Mouse (Mus musculus) limb, embryonic 14.5 days (tissue): ENCODE measurements around the gene Nav3. TPM values are rescaled to one million over a fixed set of nuclear protein-coding genes. Genes with fewer than 3 reads are reported as not detected.
A peak's percentile ranks its signal among the peaks of the same experiment; 100 is the strongest.

ENCODE experiments used
- ATAC-seq: fragments of 200-750 bp; cut with Nextera tagmentation; 2 replicates; pipeline ENCODE4 v1.8.0; 2017; ENCODE audit warnings: low read depth, moderate number of reproducible peaks, moderate TSS enrichment; ENCODE audit not compliant: low FRiP score
- DNase-seq: peaks from one replicate; pipeline ENCODE4 v3.0.0-alpha.2; 2015; ENCODE audit warnings: low spot score
- H3K27ac ChIP-seq: fragments of 300-500 bp; sonication (generic); replicated peaks from 2 replicates; pipeline ENCODE4 v1.5.1; 2014; ENCODE audit warnings: low read depth, mild to moderate bottlenecking, low read length, moderate library complexity, mixed read lengths
- H3K27me3 ChIP-seq: fragments of 300-500 bp; sonication (generic); 2 replicates; pipeline ENCODE4 v1.6.1; 2014; ENCODE audit warnings: low read length, mixed read lengths; ENCODE audit not compliant: control insufficient read depth, insufficient read depth
- H3K36me3 ChIP-seq: fragments of 300-500 bp; sonication (generic); 2 replicates; pipeline ENCODE4 v1.6.1; 2014; ENCODE audit warnings: mild to moderate bottlenecking, low read length, moderate library complexity, mixed read lengths; ENCODE audit not compliant: control insufficient read depth, insufficient read depth
- H3K4me1 ChIP-seq: fragments of 300-500 bp; sonication (generic); 2 replicates; pipeline ENCODE4 v1.6.1; 2014; ENCODE audit warnings: antibody characterized with exemption, low read length, mixed read lengths; ENCODE audit not compliant: control insufficient read depth, insufficient read depth
- H3K4me2 ChIP-seq: fragments of 300-500 bp; sonication (generic); replicated peaks from 2 replicates; pipeline ENCODE4 v1.6.1; 2014; ENCODE audit warnings: low read depth, mild to moderate bottlenecking, low read length, moderate library complexity; ENCODE audit not compliant: severe bottlenecking
- H3K4me3 ChIP-seq: fragments of 300-500 bp; sonication (generic); replicated peaks from 2 replicates; pipeline ENCODE4 v1.5.1; 2014; ENCODE audit warnings: low read length
- H3K9ac ChIP-seq: fragments of 300-500 bp; sonication (generic); 2 replicates; pipeline ENCODE4 v1.6.1; 2014; ENCODE audit warnings: mild to moderate bottlenecking, low read depth, low read length, moderate library complexity; ENCODE audit not compliant: severe bottlenecking
- H3K9me3 ChIP-seq: fragments of 300-500 bp; sonication (generic); 2 replicates; pipeline ENCODE4 v1.6.1; 2016; ENCODE audit warnings: low read length; ENCODE audit not compliant: control insufficient read depth
- POLR2A ChIP-seq: fragments of 200-500 bp; IDR thresholded peaks from 2 replicates; pipeline ENCODE4 v1.8.0; 2012; ENCODE audit warnings: inconsistent platforms, mild to moderate bottlenecking, moderate library complexity, borderline replicate concordance; ENCODE audit not compliant: insufficient read depth, insufficient read length; ENCODE audit errors: extremely low read depth
- WGBS: fragments of 180-500 bp; shearing (Covaris S2); extraction: QIAGEN DNeasy Blood & Tissue Kit; methylation state at CpG from one replicate; pipeline ENCODE4 v1.1.7; 2014; 5-methylcytosine and 5-hydroxymethylcytosine counted together
- polyA plus RNA-seq, 2 experiments: library from polyadenylated mRNA; depleted of rRNA in 1 of 2; stranded (reverse) in 1 of 2; unstranded in 1 of 2; fragments of >200 nt; fragmentation: Nextera tagmentation in 1 of 2; extraction: Ambion mirVana in 1 of 2; gene quantifications; 2 replicates each; pipeline versions ENCODE4 v1.2.1 to v1.2.3; 2012 to 2014

The Nav3 gene
- polyA plus RNA-seq, 2 experiments = 6.6 to 7.5 TPM

DNA sequence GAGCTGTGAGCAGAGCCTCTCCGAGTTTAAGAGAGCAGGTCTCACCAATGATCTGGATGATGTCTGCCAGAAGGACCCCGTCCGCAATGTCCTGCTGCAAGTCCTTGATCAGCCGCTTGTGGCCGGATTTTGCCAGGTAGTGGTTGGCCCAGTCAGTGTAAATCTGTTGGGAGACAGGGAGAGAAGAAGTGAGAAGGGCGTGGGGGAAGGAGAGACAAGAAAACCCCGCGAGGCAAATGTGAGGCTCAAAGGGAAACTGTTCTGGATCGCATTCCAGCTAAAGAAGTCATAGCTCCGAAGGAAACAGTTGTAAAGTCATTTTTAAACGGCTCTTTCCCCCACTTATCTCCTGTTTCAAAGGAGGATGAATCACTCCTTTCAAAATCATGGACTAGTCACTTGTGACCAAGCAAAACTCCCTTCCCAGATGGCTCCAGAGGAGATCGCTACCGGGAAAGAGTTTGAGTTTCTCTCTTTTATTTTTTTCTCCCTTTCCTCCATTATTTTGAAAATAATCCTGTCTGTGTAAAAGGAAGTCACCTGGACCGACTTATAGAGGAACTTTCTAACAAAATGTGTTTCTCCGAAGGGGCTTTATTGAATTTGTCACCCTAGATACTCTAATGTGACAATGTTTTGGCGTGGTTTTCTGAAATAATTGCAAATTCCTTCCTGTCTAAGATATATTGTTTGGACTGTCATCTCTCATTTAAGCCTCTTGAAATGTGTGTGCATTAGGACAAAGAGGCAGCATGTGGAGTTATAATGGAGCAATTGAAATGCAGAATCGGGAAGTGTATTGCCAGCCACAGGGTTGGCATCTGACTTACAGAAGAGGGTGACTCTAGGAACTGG, 552.1 kb downstream of the Nav3 start:
- Histone ChIP-seq H3K9ac (no peak overlapping the region), H3K4me2 (peak overlapping the region; percentile 15; the same call in 1 of the 2 replicates), H3K4me3 (no peak overlapping the region), H3K9me3 (no peaks in the 10 kb centered on the region), H3K36me3 (no peaks in the 10 kb centered on the region), H3K27me3 (no peaks in the 10 kb centered on the region), H3K4me1 (no peaks in the 10 kb centered on the region), H3K27ac (no peak overlapping the region)
- DNase-seq = peak; percentile 43
- ATAC-seq = no peak
- WGBS = 63% methylated on average over 17 of the region's 17 CpGs
- TF ChIP-seq POLR2A = no peak

DNA sequence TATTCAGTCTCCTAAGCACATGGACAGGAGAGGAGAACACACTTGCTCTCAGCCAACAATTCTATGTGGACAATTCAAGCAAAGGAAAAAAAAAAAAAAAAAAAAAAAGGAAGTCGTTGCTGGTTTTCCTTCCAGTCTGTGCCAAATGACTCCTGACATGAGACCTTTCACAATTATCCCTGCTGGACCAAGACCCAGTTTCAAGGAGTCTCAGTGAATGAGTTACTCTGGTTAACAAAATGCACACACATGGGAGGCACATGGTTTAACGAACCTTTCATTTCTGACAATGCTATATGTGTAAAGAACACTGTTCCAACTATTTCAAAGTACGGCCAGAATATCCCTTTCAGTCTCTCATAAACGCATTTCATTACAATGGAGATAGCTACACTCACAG, 552.8 kb downstream of the Nav3 start:
- no peak overlapping the region for H3K27ac ChIP-seq
- no peaks in the 10 kb centered on the region for H3K27me3 ChIP-seq
- no peak for TF ChIP-seq POLR2A
- no peaks in the 10 kb centered on the region for H3K9me3 ChIP-seq
- no peaks in the 10 kb centered on the region for H3K36me3 ChIP-seq
- ATAC-seq (no peak), DNase-seq (no peak)
- H3K4me2 ChIP-seq = no peak overlapping the region
- H3K4me3 ChIP-seq = no peak overlapping the region
- no peak overlapping the region for H3K9ac ChIP-seq
- 69% methylated on average over 4 of the region's 4 CpGs for whole genome bisulfite sequencing
- H3K4me1 ChIP-seq = no peaks in the 10 kb centered on the region

DNA sequence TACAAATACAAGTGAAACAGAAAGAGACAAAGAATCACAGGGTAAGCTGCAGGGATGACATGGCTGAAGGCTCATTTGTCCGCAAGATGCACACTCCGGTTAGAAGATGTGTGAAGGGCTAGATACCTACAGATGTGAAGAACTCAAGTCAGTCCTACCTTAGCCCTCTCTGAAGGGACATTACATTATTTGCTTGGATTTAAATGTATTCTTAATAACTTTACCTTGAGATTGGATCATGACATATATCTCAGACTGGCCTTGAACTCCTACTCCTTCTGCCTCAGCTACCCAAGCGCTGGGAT, 566.9 kb downstream of the Nav3 start:
- Histone ChIP-seq H3K4me1 (no peaks in the 10 kb centered on the region), H3K27me3 (no peaks in the 10 kb centered on the region), H3K9me3 (no peaks in the 10 kb centered on the region), H3K36me3 (no peaks in the 10 kb centered on the region), H3K27ac (no peak overlapping the region), H3K4me3 (no peak overlapping the region), H3K9ac (no peak overlapping the region), H3K4me2 (no peak overlapping the region)
- DNase-seq = no peak
- ATAC-seq = no peak
- TF ChIP-seq POLR2A = no peak
- WGBS = 87% methylated on average over 3 of the region's 3 CpGs

DNA sequence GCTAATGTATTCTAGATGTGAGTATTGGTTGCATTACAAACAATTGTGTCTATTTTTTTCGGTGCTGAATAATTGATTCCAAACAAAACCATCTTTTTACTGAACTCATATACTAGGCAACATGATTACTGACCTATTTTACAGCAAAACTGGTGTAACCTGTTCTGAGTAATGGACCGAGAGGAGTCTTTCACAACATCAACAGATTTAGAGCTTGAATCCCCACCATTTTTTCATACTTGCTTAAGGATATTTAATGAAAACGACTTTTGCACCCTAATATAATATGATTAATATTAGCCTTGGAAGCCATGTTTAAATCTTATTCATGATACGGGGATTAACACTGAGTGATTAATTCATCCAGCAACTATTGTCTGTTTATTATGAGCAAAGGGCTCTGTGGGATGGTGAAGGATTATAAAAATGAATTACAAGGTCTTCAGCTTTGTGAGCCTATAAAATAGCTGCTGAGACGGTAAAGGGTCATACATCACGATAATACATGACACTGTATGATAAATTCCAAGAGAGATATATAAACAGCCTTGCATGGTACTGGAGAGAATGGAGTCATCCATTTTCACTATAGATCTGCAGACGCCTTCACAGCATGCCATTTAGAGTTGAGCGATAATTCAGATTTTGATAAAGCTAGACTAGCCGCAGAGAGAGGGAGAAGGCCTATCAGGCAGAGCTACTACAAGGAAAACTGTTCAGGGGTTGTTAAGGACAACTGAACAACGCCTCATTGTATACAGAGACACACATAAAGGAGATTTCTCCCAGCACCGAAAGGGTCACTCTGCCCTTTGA, 567.4 kb downstream of the Nav3 start:
- no peaks in the 10 kb centered on the region for H3K27me3 ChIP-seq
- no peak overlapping the region for H3K4me3 ChIP-seq
- no peaks in the 10 kb centered on the region for H3K9me3 ChIP-seq
- ATAC-seq (no peak), DNase-seq (no peak)
- no peaks in the 10 kb centered on the region for H3K4me1 ChIP-seq
- H3K27ac ChIP-seq = no peak overlapping the region
- H3K9ac ChIP-seq = no peak overlapping the region
- no peak overlapping the region for H3K4me2 ChIP-seq
- WGBS = 81% methylated on average over 11 of the region's 11 CpGs
- no peak for TF ChIP-seq POLR2A
- H3K36me3 ChIP-seq = no peaks in the 10 kb centered on the region

DNA sequence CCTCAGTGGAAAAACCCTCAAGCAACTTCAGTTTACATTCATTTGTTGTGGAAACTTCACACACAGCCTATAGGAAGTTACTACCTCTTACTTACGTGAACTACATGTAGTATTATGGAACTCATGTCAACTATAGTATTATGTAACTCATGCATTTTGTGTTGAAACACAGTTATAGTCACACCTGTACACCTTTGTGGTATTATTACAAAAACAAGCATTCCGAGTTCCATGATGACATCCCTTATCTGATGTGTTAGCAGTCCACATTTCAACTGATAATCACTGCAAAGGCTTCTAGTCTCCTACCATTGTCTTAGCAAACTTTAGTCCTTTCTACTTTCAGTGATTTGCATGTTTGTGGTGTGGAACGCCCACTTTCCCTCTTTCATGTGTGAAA, 568.8 kb downstream of the Nav3 start:
- Histone ChIP-seq H3K9ac (no peak overlapping the region), H3K4me3 (no peak overlapping the region), H3K27me3 (no peaks in the 10 kb centered on the region), H3K4me2 (no peak overlapping the region), H3K36me3 (no peaks in the 10 kb centered on the region), H3K9me3 (no peaks in the 10 kb centered on the region), H3K4me1 (no peaks in the 10 kb centered on the region), H3K27ac (no peak overlapping the region)
- TF ChIP-seq POLR2A = no peak
- no peak for DNase-seq
- no peak for ATAC-seq
- 80% methylated on average over 3 of the region's 3 CpGs for WGBS
